Mouse (Mus musculus) bone marrow macrophage, adult 2 months (primary cell): ENCODE data around the gene Top2a. TPM values are rescaled to one million over a fixed set of nuclear protein-coding genes. Genes with fewer than 3 reads are reported as not detected.

Experiments used
- H3K27ac ChIP-seq: 2 replicates; pipeline ENCODE4 v1.5.1; 2012; ENCODE audit warnings: low read depth, low read length; ENCODE audit not compliant: insufficient read depth
- H3K4me1 ChIP-seq: 2 replicates; pipeline ENCODE4 v1.6.1; 2012; ENCODE audit warnings: low read length; ENCODE audit not compliant: control insufficient read depth, insufficient read depth
- H3K4me3 ChIP-seq: 2 replicates; pipeline ENCODE4 v1.5.1; 2012; ENCODE audit warnings: mild to moderate bottlenecking, low read length, moderate library complexity; ENCODE audit not compliant: insufficient read depth
- CTCF ChIP-seq: IDR thresholded peaks from 2 replicates; pipeline ENCODE4 v1.5.1; 2012; ENCODE audit warnings: low read depth, mild to moderate bottlenecking, low read length, moderate library complexity
- POLR2A ChIP-seq: IDR thresholded peaks from 2 replicates; pipeline ENCODE4 v1.6.1; 2012; ENCODE audit warnings: mild to moderate bottlenecking, low read depth, low read length, borderline replicate concordance
- polyA plus RNA-seq: library from polyadenylated mRNA; stranded (reverse); fragments of >200 nt; gene quantifications from 2 replicates; pipeline ENCODE4 v1.2.4, GENCODE M21; 2012; ENCODE audit not compliant: missing spikeins, insufficient read depth, insufficient read length

Gene Top2a
- polyA plus RNA-seq, 1 experiment, result 154 TPM

- peak within 1 kb of the TSS; percentile 80 for H3K4me3 ChIP-seq
- H3K4me1 ChIP-seq, result peaks cover 18% of the 10 kb centered on the region
- TF ChIP-seq CTCF, result no peak
- no peak for TF ChIP-seq POLR2A
- peak within 1 kb of the TSS; percentile 99 for H3K27ac ChIP-seq
Measured at GRCm38 (mm10) chr11:99041051-99041729, 17.2 kb upstream of the Top2a start, which contains the start of gene Igfbp4. Gene Igfbp4 (plus strand): TSS chr11:99041244.

GRCm38 (mm10) chr11:99040346-99040974 lies 16.5 kb upstream of the Top2a start:
- peak overlapping the region; percentile 99 for H3K27ac ChIP-seq
- H3K4me3 ChIP-seq, result peak overlapping the region; percentile 80
- TF ChIP-seq CTCF (peak; percentile 44; the same call in 1 of the 2 replicates), POLR2A (no peak)
- H3K4me1 ChIP-seq, result peaks cover 18% of the 10 kb centered on the region

GRCm38 (mm10) chr11:99039782-99040181 lies 15.8 kb upstream of the Top2a start:
- peaks cover 14% of the 10 kb centered on the region for H3K4me1 ChIP-seq
- H3K4me3 ChIP-seq, result peak overlapping the region; percentile 80
- TF ChIP-seq POLR2A (no peak), CTCF (peak; percentile 68)
- H3K27ac ChIP-seq, result no peak overlapping the region

GRCm38 (mm10) chr11:99036254-99036653 lies 12.3 kb upstream of the Top2a start:
- Histone ChIP-seq H3K4me3 (no peak overlapping the region), H3K4me1 (no peaks in the 10 kb centered on the region), H3K27ac (no peak overlapping the region)
- TF ChIP-seq CTCF (no peak), POLR2A (no peak)

GRCm38 (mm10) chr11:99035350-99035749 lies 11.4 kb upstream of the Top2a start:
- Histone ChIP-seq H3K4me1 (no peaks in the 10 kb centered on the region), H3K27ac (no peak overlapping the region), H3K4me3 (no peak overlapping the region)
- TF ChIP-seq POLR2A (no peak), CTCF (peak; percentile 28; the same call in 1 of the 2 replicates)

- Histone ChIP-seq H3K4me3 (no peak overlapping the region), H3K27ac (no peak overlapping the region), H3K4me1 (peaks cover 12% of the 10 kb centered on the region)
- no peak for TF ChIP-seq POLR2A
- TF ChIP-seq CTCF, result no peak
Measured at GRCm38 (mm10) chr11:99026899-99027440, 3.0 kb upstream of the Top2a start.

GRCm38 (mm10) chr11:99025878-99026277 lies 1.9 kb upstream of the Top2a start:
- TF ChIP-seq POLR2A, result no peak
- TF ChIP-seq CTCF, result no peak
- H3K4me1 ChIP-seq, result peaks cover 13% of the 10 kb centered on the region
- H3K4me3 ChIP-seq, result no peak overlapping the region
- no peak overlapping the region for H3K27ac ChIP-seq

- Histone ChIP-seq H3K27ac (0 out of 2 replicates have a peak overlapping the region, but pooled peaks have one; percentile 19), H3K4me1 (peaks cover 13% of the 10 kb centered on the region), H3K4me3 (peak overlapping the region; percentile 51)
- no peak for TF ChIP-seq POLR2A
- no peak for TF ChIP-seq CTCF
Measured at GRCm38 (mm10) chr11:99024468-99025134, 612 bp upstream of the Top2a start.

GRCm38 (mm10) chr11:99023094-99023493 lies 895 bp downstream of the Top2a start:
- H3K4me1 ChIP-seq, result peaks cover 13% of the 10 kb centered on the region
- peak overlapping the region; percentile 66 for H3K4me3 ChIP-seq
- H3K27ac ChIP-seq, result peak overlapping the region; percentile 37; the same call in 1 of the 2 replicates
- TF ChIP-seq POLR2A (no peak), CTCF (no peak)
